Mouse (Mus musculus) telencephalon, adult 2 months (tissue): ENCODE measurements around the gene Smagp.
"Not testable (repeated sequence)": the region's sequence is repeated elsewhere in the genome, so short reads cannot be mapped to it uniquely, and the experiment has no call there.

Source experiments
- DNase-seq: peaks from one replicate; pipeline ENCODE4 v3.0.0-alpha.2; 2011; ENCODE audit warnings: low read depth, low spot score

Smagp gene

GRCm38 (mm10) chr15:100627287-100627686 is 9.5 kb downstream of the Smagp start:
- no peak for DNase-seq

- DNase-seq: no peak
Observed at GRCm38 (mm10) chr15:100624435-100624834, 12.3 kb downstream of the Smagp start.

GRCm38 (mm10) chr15:100623754-100624153 is 13.0 kb downstream of the Smagp start:
- DNase-seq: no peak

- DNase-seq: peak; percentile 76
Observed at GRCm38 (mm10) chr15:100622164-100622563, 14.6 kb downstream of the Smagp start.

- DNase-seq: not testable (repeated sequence)
Observed at GRCm38 (mm10) chr15:100621671-100622070, 15.1 kb downstream of the Smagp start.

- no peak for DNase-seq
Observed at GRCm38 (mm10) chr15:100619200-100619599, 17.5 kb downstream of the Smagp start.

- no peak for DNase-seq
Observed at GRCm38 (mm10) chr15:100616221-100616620, 20.5 kb downstream of the Smagp start.

- DNase-seq: peak; percentile 86
Observed at GRCm38 (mm10) chr15:100615825-100616220, 20.9 kb downstream of the Smagp start.

GRCm38 (mm10) chr15:100614996-100615824 is 21.5 kb downstream of the Smagp start, which contains the start of gene Dazap2:
Gene Dazap2 (plus strand): TSS chr15:100615349.
- DNase-seq: peak; percentile 96

- DNase-seq: no peak
Observed at GRCm38 (mm10) chr15:100614218-100614995, 22.3 kb downstream of the Smagp start.

- no peak for DNase-seq
Observed at GRCm38 (mm10) chr15:100613584-100613983, 23.2 kb downstream of the Smagp start.

- DNase-seq: no peak
Observed at GRCm38 (mm10) chr15:100612432-100612831, 24.3 kb downstream of the Smagp start.

GRCm38 (mm10) chr15:100611951-100612350 is 24.8 kb downstream of the Smagp start:
- no peak for DNase-seq

- DNase-seq: not testable (repeated sequence)
Observed at GRCm38 (mm10) chr15:100606677-100607076, 30.1 kb downstream of the Smagp start.

GRCm38 (mm10) chr15:100601669-100602068 is 35.1 kb downstream of the Smagp start:
- DNase-seq: no peak

GRCm38 (mm10) chr15:100600696-100601272 is 36.0 kb downstream of the Smagp start:
- no peak for DNase-seq

- peak; percentile 73 for DNase-seq
Observed at GRCm38 (mm10) chr15:100600047-100600695, 36.6 kb downstream of the Smagp start.

- DNase-seq: no peak
Observed at GRCm38 (mm10) chr15:100599276-100600046, 37.3 kb downstream of the Smagp start, which contains the start of gene Pou6f1. Gene Pou6f1 (minus strand): TSS chr15:100599984.

GRCm38 (mm10) chr15:100598883-100599275 is 37.9 kb downstream of the Smagp start:
- DNase-seq: no peak

- no peak for DNase-seq
Observed at GRCm38 (mm10) chr15:100598287-100598882, 38.4 kb downstream of the Smagp start.
